Mouse (Mus musculus) intestine, postnatal 0 days (tissue): ENCODE results near the gene Grin2a. TPM values are rescaled to one million over a fixed set of nuclear protein-coding genes. Genes with fewer than 3 reads are reported as not detected.

Source experiments
- ATAC-seq: fragments of 200-750 bp; cut with Nextera tagmentation; 2 replicates; pipeline ENCODE4 v1.8.0; 2017; ENCODE audit warnings: mild to moderate bottlenecking, moderate TSS enrichment, moderate library complexity
- H3K27ac ChIP-seq: fragments of 300-500 bp; sonication (generic); 2 replicates; pipeline ENCODE4 v1.5.1; 2014; ENCODE audit warnings: mild to moderate bottlenecking, low read depth, low read length, moderate library complexity
- H3K27me3 ChIP-seq: fragments of 300-500 bp; sonication (generic); replicated peaks from 2 replicates; pipeline ENCODE4 v1.6.1; 2014; ENCODE audit warnings: low read length, mixed read lengths; ENCODE audit not compliant: control insufficient read depth, insufficient read depth
- H3K36me3 ChIP-seq: fragments of 300-500 bp; sonication (generic); 2 replicates; pipeline ENCODE4 v1.6.1; 2014; ENCODE audit warnings: mild to moderate bottlenecking, moderate library complexity; ENCODE audit not compliant: control insufficient read depth, insufficient read depth
- H3K4me1 ChIP-seq: fragments of 300-500 bp; sonication (generic); replicated peaks from 2 replicates; pipeline ENCODE4 v1.6.1; 2014; ENCODE audit warnings: antibody characterized with exemption, low read length, mixed read lengths; ENCODE audit not compliant: control insufficient read depth, insufficient read depth
- H3K4me2 ChIP-seq: fragments of 300-500 bp; sonication (generic); replicated peaks from 2 replicates; pipeline ENCODE4 v1.6.1; 2014; ENCODE audit warnings: low read depth, mild to moderate bottlenecking, moderate library complexity
- H3K4me3 ChIP-seq: fragments of 300-500 bp; sonication (generic); 2 replicates; pipeline ENCODE4 v1.5.1; 2014; ENCODE audit warnings: low read depth, low read length
- H3K9ac ChIP-seq: fragments of 300-500 bp; sonication (generic); 2 replicates; pipeline ENCODE4 v1.6.1; 2014; ENCODE audit warnings: mild to moderate bottlenecking, low read depth, low read length
- H3K9me3 ChIP-seq: fragments of 300-500 bp; sonication (generic); 2 replicates; pipeline ENCODE4 v1.6.1; 2016; ENCODE audit warnings: mixed run types; ENCODE audit not compliant: control insufficient read depth
- CTCF ChIP-seq: sonication (generic); IDR thresholded peaks from 2 replicates; pipeline ENCODE4 v1.5.1; 2016; ENCODE audit warnings: low read depth, mild to moderate bottlenecking, control low read depth, antibody characterized with exemption, moderate library complexity
- WGBS: fragments of 180-500 bp; shearing (Covaris S2); extraction: QIAGEN DNeasy Blood & Tissue Kit; methylation state at CpG from one replicate; pipeline ENCODE4 v1.1.7; 2014; 5-methylcytosine and 5-hydroxymethylcytosine counted together
- polyA plus RNA-seq: library from polyadenylated mRNA; unstranded; fragments of >200 nt; fragmentation: Nextera tagmentation; extraction: Ambion mirVana; gene quantifications from 2 replicates; pipeline ENCODE4 v1.2.1, GENCODE M21; 2015

Grin2a gene
- polyA plus RNA-seq, 1 experiment from 2014 or later: not detected

DNA sequence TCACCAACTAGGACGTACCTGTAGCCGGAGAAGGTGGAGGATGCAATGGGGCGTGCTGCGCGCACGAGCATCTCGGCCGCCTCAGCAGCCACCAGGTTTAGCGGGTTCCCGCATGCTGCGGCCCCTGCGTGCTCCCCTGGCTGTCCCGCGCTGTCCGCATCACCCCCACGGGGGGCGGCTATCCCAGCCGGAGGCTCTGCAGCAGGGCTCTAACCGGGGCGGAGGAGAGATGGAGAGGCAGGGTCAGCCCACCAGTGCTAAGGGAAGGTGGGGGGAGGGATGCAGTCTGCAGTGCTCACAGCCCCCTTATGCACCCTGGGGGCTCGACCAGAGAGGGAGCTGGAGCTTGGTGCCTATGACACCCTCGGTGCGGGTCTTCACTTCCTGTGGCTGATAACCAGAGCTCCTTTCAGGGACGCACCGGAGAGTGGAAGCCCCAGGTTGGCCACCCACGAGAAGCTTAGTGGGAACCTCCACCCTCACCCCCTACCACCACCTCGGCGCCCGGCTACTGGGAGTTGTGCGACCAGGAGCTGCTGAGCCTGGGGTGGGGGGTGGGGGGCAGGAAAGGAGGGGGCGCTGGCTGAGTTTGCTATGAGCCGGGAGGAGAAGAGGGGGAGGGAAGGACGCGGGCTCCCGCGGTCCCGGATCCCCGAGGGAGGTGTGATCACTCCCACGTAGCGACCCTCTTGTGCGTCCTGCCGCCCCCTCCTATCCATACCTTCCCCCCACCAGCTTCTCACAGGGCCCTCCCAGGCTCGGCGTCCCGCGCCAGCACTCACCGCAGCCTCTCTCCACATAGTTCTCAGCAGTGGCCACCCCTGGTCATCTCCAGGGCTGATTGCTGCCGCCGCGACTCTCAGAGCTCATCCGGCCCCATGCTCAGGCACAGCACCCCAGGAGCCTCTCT is 1.1 kb downstream of the Grin2a start:
- under 1% methylated on average over 44 of the region's 51 CpGs for WGBS
- H3K4me3 ChIP-seq: no peak overlapping the region
- no peak for ATAC-seq

DNA sequence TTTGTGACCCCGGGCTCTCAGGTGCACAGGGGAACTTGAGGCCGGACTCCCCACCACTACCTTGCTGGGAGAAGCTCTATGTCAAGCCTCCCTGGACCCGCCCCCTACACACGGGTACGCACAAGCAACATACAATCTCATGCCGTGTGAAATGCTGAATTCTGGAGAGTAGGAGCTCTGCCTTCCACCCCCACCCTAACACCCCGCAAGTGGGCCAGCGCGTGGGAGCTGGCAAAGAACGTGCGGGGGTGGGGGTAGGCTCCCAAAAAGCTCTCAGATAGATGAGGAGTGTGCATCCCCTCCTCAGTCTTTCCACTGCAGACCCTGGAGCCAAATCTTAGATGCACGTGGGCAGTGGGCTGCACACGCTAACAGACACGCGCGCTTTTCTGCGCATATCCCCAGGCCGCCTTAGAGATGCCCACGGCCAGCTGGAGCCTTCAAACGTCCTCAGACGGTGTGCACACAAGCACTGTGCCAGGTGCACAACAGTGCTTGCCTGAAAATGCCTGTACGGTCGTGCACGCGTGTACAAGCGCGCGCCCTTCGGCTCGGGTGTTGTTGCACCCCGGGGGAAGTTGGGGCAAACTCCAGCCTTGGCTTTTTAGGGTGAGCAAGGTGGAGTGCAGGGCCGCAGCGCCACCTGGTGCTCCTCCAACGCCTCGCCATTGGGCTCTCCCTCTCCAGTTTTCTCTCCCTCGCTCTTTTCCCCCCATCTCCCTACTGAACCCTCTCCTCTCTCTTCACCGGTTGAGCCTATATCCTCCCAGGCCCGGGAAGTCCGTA is 1.9 kb downstream of the Grin2a start:
- H3K36me3 ChIP-seq: no peaks in the 10 kb centered on the region
- peaks cover 48% of the 10 kb centered on the region for H3K27me3 ChIP-seq
- H3K27ac ChIP-seq: no peak overlapping the region
- no peak for ATAC-seq
- 1% methylated on average over 39 of the region's 39 CpGs for WGBS
- H3K9me3 ChIP-seq: no peaks in the 10 kb centered on the region
- H3K4me2 ChIP-seq: peak overlapping the region; percentile 35
- no peaks in the 10 kb centered on the region for H3K4me1 ChIP-seq
- TF ChIP-seq CTCF: peak; percentile 81
- no peak overlapping the region for H3K9ac ChIP-seq
- H3K4me3 ChIP-seq: 0 out of 2 replicates have a peak overlapping the region, but pooled peaks have one; percentile 7

More for the DNA sequence above, 1.1 kb downstream of the Grin2a start:
- no peak overlapping the region for H3K9ac ChIP-seq
- no peaks in the 10 kb centered on the region for H3K9me3 ChIP-seq
- no peak for TF ChIP-seq CTCF
- no peaks in the 10 kb centered on the region for H3K4me1 ChIP-seq
- H3K4me2 ChIP-seq: peak overlapping the region; percentile 35
- no peaks in the 10 kb centered on the region for H3K36me3 ChIP-seq
- peaks cover 48% of the 10 kb centered on the region for H3K27me3 ChIP-seq
- no peak overlapping the region for H3K27ac ChIP-seq

DNA sequence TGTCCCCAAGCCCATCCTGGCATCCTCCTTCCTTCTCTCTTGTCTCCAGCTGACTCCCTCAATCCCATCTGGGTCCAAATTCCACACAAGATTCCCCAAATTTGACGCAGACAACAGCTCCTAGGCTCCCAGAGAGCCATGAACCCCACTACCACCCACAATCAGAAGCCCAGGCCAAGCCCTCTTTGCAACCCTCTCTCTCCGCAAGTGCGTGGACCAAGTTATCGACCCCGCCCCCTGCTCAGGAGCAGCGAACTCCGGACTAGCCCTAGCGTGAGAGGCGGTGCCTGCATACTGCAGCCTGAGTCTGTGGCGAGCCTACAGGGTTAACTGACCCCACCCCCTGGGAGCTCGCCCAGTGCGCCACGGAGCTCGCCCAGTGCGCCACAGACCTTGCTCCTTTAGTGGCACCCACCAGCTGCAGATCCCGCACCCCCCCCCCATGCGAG is 2.6 kb downstream of the Grin2a start:
- no peak overlapping the region for H3K27ac ChIP-seq
- TF ChIP-seq CTCF: no peak
- WGBS: 2% methylated on average over 17 of the region's 17 CpGs
- no peak overlapping the region for H3K9ac ChIP-seq
- H3K9me3 ChIP-seq: no peaks in the 10 kb centered on the region
- no peak overlapping the region for H3K4me3 ChIP-seq
- no peaks in the 10 kb centered on the region for H3K36me3 ChIP-seq
- peaks cover 48% of the 10 kb centered on the region for H3K27me3 ChIP-seq
- no peaks in the 10 kb centered on the region for H3K4me1 ChIP-seq
- no peak for ATAC-seq
- no peak overlapping the region for H3K4me2 ChIP-seq

DNA sequence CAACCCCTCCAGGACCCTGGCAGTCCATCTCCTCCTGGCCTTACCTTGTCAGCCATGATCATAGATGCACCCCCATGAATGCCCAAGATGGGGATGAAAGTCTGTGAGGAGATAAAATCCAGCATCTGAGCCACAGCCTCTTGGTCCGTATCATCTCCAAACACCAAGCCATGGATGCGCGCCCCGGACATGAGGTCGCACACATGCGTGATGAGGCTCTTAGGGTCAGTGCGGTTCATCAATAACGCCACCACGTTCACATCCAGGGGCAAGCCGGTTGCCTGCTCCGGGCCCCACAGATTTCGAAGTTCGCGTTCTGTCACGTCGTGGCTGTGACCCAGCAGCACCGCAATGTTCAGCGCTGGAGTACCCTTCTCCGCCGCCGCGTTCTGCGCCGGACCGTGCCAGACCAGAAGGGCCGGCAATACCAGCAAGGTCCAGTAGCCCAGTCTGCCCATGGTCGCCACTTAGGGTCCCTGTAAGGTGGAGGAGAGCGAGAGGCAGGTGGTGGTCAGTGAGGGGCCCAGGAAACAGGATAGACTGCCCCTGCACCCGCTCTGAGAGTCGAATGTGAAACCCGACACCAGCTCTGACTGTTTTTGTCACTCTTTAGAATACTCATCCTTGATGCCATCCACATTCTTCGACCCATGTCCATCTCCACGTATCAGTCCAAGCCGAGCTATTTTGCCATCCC is 3.1 kb downstream of the Grin2a start:
- Histone ChIP-seq H3K4me1 (no peaks in the 10 kb centered on the region), H3K27ac (no peak overlapping the region), H3K36me3 (no peaks in the 10 kb centered on the region), H3K27me3 (peaks cover 48% of the 10 kb centered on the region), H3K9ac (no peak overlapping the region), H3K4me3 (no peak overlapping the region), H3K4me2 (no peak overlapping the region), H3K9me3 (no peaks in the 10 kb centered on the region)
- 17% methylated on average over 34 of the region's 34 CpGs for WGBS
- no peak for ATAC-seq
- no peak for TF ChIP-seq CTCF

DNA sequence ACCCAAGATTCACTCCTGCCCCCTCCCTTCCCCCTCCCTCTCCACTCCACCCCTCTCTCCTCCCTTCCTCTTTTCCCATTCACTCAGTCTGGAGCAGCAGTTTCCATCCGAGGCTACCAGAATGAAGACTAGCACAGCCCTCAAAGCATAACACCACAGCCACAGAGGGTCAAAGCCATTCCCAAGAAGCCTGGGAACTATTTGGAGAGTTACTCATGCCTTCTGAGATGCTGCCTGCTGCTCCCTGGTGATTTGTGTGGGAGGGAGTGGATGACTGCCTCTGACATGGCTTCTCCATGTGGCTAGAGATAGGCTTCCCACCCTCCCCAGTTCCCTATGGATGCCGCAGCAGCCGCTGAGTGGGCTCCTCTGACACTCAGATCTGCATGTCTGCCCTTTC is 10.3 kb downstream of the Grin2a start:
- no peak overlapping the region for H3K27ac ChIP-seq
- no peaks in the 10 kb centered on the region for H3K4me1 ChIP-seq
- ATAC-seq: no peak
- no peak overlapping the region for H3K4me3 ChIP-seq
- H3K9me3 ChIP-seq: no peaks in the 10 kb centered on the region
- no peak for TF ChIP-seq CTCF
- H3K4me2 ChIP-seq: no peak overlapping the region
- H3K27me3 ChIP-seq: no peaks in the 10 kb centered on the region
- WGBS: 68% methylated on average over 3 of the region's 3 CpGs
- H3K9ac ChIP-seq: no peak overlapping the region
- no peaks in the 10 kb centered on the region for H3K36me3 ChIP-seq

DNA sequence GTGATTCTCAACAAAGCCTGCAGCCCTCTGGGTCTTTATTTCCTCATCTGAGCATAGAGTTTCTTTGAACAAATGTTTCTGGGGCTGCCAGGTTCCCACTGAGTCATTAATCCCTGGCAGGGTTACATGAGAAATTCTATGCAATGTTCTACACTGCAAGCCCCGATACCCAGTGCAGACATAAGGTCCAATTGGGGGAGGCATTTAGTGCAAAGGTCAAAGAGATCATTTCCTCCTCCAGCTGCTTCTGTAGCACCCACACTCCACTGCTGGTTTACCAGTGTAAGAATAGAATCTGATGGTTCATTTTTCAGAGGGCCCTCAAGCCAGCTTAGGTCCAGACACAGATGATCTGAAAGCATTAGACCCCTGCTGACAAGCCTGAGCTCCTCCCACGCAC is 14.7 kb downstream of the Grin2a start:
- WGBS: 69% methylated on average over 2 of the region's 2 CpGs
- Histone ChIP-seq H3K4me3 (no peak overlapping the region), H3K9ac (no peak overlapping the region), H3K4me2 (no peak overlapping the region), H3K9me3 (no peaks in the 10 kb centered on the region), H3K4me1 (no peaks in the 10 kb centered on the region), H3K27ac (no peak overlapping the region), H3K36me3 (no peaks in the 10 kb centered on the region), H3K27me3 (no peaks in the 10 kb centered on the region)
- ATAC-seq: no peak
- no peak for TF ChIP-seq CTCF
